Mouse (Mus musculus) layer of hippocampus, postnatal 14 days (tissue): Measurements from ENCODE around the gene Tecpr2. TPM values are rescaled to one million over a fixed set of nuclear protein-coding genes. Genes with fewer than 3 reads are reported as not detected.
A peak's percentile ranks its signal among the peaks of the same experiment; 100 is the strongest.

Experiments used
- DNase-seq, 2 experiments: peaks; one replicate each; pipeline ENCODE4 v3.0.0; 2021 to 2022; ENCODE audit warnings: low spot score in 2 of 2, mixed read lengths in 1 of 2
- total RNA-seq, 2 experiments: library from RNA; stranded (reverse); gene quantifications; 2 replicates each; pipeline ENCODE4 v1.2.3; 2021

Gene Tecpr2
- total RNA-seq, 2 experiments from 2014 or later = 38.5 to 39.7 TPM

- no peak for DNase-seq
These were observed 57.2 kb downstream of the Tecpr2 start for GRCm38 (mm10) chr12:110946216-110946615.

GRCm38 (mm10) chr12:110948082-110948909, 59.2 kb downstream of the Tecpr2 start:
- DNase-seq = no peak

GRCm38 (mm10) chr12:110948910-110949201, 59.8 kb downstream of the Tecpr2 start:
- DNase-seq = peak in 1 of 2 experiments; percentile 31

GRCm38 (mm10) chr12:110949410-110949809, 60.3 kb downstream of the Tecpr2 start:
- DNase-seq = no peak

GRCm38 (mm10) chr12:110950151-110950550, 61.1 kb downstream of the Tecpr2 start:
- DNase-seq = no peak

GRCm38 (mm10) chr12:110951236-110951635, 62.2 kb downstream of the Tecpr2 start:
- DNase-seq = no peak

- no peak for DNase-seq
These were observed 63.7 kb downstream of the Tecpr2 start for GRCm38 (mm10) chr12:110952628-110953385.

- no peak for DNase-seq
These were observed 64.4 kb downstream of the Tecpr2 start for GRCm38 (mm10) chr12:110953443-110953842.

GRCm38 (mm10) chr12:110953900-110954299, 64.8 kb downstream of the Tecpr2 start:
- DNase-seq = no peak

- DNase-seq = no peak
These were observed 65.4 kb downstream of the Tecpr2 start for GRCm38 (mm10) chr12:110954351-110954991.

- no peak for DNase-seq
These were observed 72.9 kb downstream of the Tecpr2 start for GRCm38 (mm10) chr12:110961973-110962372.

GRCm38 (mm10) chr12:110965500-110965899, 76.4 kb downstream of the Tecpr2 start:
- no peak for DNase-seq

GRCm38 (mm10) chr12:110966079-110966478, 77.0 kb downstream of the Tecpr2 start:
- DNase-seq = no peak

- DNase-seq = no peak
These were observed 78.1 kb downstream of the Tecpr2 start for GRCm38 (mm10) chr12:110967146-110967545.

GRCm38 (mm10) chr12:110970408-110970807, 81.3 kb downstream of the Tecpr2 start:
- no peak for DNase-seq

- no peak for DNase-seq
These were observed 82.9 kb downstream of the Tecpr2 start for GRCm38 (mm10) chr12:110971972-110972371.

GRCm38 (mm10) chr12:110973829-110974228, 84.8 kb downstream of the Tecpr2 start:
- no peak for DNase-seq

GRCm38 (mm10) chr12:110974295-110974694, 85.2 kb downstream of the Tecpr2 start:
- DNase-seq = no peak

GRCm38 (mm10) chr12:110974726-110975125, 85.7 kb downstream of the Tecpr2 start:
- no peak for DNase-seq

GRCm38 (mm10) chr12:110975385-110975784, 86.3 kb downstream of the Tecpr2 start:
- no peak for DNase-seq

GRCm38 (mm10) chr12:110975838-110976468, 86.9 kb downstream of the Tecpr2 start:
- DNase-seq = no peak
